Mouse (Mus musculus) ovary, adult 18-20 months (tissue): ENCODE results near the gene Trpc7.
A peak's percentile ranks its signal among the peaks of the same experiment; 100 is the strongest.

Experiments used
- DNase-seq: peaks from one replicate; pipeline ENCODE4 v3.0.0; 2022; ENCODE audit warnings: low spot score, mixed read lengths

Gene Trpc7

DNA sequence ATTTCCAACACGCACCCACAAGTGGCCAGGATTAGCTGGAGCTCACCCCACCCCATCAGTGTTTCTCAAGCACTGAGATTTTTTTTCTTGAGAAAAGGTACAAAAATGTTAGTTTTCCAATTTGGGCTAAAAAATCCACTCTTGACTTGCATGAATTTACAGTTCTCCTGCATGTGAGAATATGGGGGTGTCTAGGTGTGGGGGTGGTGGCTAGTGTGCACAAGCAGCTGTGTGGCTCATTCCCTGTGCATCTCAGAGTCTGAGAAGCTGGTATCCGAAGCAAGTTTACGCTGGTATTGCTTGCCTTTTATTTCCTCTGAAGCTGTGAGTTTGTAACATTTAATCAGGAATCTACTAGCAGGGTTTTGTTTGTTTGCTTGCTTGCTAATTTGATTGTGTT is 105.1 kb downstream of the Trpc7 start:
- DNase-seq, result no peak

DNA sequence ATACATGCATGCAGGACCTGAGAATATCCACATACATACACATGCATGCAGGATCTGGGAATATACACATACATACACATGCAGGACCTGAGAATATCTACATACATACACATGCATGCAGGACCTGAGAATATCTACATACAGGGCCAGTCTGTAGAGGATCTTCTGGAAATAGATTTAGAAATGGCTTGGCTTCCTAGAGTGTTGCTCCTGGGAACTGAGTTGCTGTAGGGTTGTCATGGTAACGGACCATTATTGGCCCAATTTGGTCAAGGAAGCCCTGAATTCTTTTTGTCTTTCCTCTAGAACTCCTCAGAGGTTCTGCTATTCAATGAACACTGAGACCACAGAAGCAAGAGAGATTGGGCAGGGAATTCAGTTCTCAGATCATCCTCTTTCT is 113.2 kb downstream of the Trpc7 start:
- no peak for DNase-seq

DNA sequence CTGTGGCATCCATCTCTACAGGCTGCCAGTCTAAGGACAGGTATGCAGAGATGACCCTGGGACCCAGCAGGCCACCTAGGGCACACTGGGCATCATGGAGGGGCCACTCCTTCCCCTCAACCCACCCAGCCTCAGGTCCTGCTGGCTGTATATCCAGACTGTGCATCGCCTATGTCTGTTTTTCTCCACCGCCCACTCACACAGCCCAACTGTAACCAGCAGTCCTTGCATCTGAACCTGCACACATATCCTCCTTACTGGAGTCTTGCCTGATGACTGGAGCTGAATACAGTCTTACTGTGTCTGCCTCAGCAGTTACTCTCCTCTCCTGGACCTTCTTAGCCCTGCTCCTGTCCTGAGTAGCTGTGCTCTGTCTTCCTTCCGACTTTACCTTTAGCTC is 114.1 kb downstream of the Trpc7 start:
- no peak for DNase-seq

DNA sequence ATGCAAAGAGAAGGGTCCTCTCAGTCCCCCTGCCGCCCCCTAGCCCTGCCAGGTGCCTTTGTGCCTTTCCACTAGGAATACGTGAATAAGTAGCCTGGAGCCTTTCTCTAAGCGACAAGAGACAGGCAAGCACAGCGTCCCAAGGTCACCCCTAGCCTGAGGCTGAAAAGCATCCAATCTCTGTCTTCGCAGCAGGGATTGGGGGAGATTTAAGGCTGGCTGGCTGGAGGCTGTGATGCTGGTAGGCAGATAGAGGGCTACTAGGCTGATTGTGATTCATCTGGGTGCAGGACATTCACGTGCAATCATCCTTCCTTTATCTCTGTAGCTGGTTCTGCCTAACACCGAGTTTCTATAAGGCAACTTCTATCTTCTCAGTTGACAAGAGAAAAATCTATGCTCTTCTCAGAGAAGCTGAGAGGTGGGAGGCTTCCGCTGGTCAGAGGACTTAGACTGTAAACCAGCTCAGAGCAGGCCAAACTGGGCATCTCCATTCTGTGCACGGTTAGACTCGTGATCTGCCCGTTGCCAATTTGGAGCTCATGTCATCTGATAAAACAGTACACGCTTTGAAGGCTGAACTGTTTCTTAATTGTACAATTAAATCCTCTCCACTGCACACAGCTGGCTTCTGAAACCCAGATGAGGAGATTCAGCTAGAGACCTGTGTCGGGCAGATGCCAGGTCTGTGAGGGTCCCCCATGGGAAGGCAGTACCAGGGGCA is 114.9 kb downstream of the Trpc7 start:
- no peak for DNase-seq

DNA sequence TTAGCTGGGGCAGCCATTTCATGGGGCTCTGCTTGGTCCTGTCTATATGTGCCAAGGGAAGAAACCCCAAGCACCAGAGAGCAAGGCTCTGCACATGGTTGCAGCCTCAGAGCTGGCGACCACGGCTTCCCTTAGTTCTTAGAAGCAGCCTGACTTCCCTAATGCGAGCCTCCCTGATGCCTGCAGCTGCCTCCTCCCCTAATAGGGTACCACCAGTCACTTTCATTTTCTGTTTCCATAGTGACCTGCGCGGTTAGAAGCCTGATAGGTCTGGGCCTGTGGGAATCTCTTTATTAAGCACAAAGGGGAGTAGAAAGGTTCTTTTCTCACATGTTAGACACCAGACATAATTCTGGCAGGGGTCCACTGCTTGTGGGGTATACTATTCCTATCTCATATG is 121.5 kb downstream of the Trpc7 start:
- no peak for DNase-seq

DNA sequence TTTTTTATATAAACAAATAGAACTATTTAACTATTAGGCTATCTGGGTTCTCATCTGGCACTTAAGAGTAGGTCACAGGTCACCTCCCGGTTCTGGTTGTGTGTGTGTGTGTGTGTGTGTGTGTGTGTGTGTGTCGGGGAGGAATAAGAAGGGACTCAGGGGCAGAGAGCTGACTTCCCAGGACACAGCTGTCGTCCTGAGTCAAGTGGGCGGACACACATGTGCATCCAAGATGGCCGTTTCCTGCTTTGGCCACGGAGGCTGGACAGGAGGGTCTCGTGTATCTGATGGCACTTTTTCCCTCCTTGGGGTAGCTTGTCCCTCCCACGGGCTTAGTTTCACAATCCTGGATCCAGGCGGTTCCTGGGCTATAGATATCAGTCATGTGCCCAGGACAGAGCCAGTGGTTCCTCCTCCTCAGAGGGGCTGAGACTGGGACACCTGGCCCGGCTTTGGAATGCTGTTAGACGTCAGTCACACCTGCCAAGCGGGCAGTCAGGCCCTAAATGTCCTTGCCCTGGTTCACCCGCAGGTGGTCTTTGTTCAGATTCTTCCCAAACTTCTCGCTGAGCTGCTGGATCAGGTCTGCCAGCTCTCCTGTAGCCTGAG is 122.4 kb downstream of the Trpc7 start:
- DNase-seq, result no peak

DNA sequence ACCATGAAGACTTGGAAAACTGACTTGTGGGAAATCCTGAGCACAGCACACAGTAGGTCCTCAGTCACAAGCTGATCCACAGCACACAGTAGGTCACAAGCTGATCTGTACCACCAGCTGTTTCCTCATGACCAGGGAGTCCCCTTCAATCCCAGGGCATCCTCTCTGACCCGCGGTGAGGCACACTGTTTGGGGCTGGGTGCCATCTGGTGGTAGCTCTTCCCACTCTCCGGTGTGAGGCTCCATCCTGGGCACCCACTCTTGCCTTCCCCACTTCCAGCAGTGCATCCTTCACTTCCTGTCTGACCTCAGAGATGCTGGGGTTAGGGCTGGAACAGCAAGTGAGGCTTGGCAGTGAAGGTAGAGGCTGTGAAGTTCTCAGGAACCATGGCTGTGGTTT is 123.2 kb downstream of the Trpc7 start:
- DNase-seq, result no peak

DNA sequence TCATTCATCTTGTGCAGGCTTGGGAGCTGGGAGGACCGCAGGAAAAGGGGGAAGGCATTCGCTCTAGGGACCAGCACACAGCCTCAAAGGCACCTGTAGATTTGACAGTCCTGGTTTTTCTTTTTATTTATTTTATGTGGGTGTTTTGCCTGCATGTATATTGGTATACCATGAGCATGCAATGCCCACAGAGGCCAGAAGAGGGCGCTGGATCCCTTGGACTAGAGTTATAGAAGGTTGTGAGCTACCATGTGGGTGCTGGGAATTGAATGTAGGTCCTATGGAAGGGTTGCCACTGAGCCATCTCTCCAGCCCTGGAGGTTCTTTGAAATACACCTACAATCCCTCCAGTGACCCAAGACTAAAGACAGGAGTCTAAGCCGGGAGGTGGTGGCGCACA is 125.0 kb downstream of the Trpc7 start:
- no peak for DNase-seq

DNA sequence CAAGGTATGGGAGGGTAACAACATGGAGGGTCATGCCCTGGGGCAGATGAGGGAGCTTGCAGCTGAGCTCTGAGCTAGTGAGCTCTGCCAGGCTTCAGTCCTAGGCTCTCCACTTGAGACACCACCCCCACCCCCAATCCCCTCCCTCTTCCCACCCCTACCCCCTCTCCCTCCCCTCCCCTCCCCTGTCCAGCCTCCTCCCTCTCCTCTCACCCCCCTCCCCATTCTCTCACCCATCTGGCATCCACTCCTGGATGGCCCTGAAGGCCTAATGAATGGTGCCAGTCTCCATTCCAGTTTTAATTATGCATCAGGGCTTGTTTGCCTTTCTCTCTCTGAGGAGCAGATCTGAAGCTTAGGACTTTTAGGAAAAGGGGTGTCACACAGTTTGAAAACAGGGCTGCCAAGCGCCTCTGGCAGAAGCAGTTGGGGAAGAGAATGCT is 125.6 kb downstream of the Trpc7 start:
- DNase-seq, result no peak

DNA sequence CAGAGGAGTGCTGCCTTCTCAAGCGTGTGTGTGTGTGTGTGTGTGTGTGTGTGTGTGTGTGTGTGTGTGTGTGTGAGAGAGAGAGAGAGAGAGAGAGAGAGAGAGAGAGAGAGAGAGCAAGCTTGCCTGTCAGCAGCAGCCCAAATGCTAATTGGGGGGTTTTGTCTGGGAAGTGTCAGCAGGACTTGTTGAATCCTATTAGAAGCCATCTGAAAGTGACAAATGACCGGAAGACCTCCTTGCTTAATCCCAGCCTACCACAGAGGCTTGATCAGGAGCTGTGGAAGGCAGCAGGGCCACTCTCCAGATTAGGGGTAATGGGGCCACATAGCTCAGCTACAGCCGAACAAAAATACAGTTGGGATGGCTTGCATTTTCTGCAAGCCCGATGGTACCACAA is 126.4 kb downstream of the Trpc7 start:
- DNase-seq, result no peak

DNA sequence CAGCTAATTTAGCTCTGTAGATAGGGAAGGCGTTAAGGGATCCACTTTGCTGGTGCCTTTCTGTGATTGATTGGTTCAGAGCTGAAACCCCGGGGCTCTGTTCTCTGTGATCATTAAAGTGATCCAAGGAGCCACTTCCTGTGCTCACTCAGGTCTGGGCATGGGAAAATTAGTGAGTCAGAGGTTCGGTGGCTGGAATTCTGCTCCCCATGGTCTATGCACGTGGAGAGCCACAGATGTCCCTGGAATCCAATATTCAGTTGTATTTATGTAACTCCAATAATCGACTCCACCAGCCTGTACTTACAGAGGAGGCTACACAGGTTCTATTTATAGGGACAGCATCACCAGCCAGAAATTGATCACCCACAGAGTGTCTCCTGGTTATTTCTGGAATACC is 129.6 kb downstream of the Trpc7 start:
- DNase-seq, result no peak

DNA sequence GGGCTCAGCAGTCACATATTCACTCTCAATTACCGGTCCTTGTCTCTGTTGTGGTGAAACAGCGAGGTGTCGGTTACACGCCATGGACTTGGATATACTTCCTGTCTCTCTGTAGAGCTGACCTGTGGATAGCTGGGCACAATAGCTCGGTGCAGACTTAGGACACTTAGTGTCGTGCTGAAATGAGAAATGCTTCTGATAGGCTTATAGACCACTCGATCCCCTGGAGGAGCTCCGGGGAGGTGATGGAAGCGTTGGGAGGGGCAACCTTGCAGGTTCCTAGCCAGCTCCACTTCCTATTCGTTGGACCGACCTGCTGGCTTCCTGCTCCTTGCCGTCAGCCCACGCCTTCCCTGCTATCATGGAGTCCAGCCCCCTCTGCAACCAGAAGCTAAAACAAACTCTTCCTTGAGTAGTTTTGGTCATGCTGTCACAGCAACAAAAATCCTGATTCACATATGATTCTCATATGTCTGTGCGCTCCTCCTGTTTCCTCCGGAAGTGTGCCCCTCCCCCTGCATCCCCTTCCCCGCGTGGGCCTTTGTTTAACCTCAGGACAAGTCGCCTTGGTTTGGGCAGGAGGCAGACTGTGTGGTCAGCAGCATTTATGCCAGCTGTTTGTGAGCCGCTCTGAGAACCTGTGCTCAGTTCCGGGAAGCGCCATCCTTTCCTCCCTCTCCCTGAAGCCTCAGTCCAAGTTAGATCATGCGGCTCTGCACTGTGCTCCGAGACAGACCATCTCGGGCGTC is 130.3 kb downstream of the Trpc7 start:
- DNase-seq, result no peak

DNA sequence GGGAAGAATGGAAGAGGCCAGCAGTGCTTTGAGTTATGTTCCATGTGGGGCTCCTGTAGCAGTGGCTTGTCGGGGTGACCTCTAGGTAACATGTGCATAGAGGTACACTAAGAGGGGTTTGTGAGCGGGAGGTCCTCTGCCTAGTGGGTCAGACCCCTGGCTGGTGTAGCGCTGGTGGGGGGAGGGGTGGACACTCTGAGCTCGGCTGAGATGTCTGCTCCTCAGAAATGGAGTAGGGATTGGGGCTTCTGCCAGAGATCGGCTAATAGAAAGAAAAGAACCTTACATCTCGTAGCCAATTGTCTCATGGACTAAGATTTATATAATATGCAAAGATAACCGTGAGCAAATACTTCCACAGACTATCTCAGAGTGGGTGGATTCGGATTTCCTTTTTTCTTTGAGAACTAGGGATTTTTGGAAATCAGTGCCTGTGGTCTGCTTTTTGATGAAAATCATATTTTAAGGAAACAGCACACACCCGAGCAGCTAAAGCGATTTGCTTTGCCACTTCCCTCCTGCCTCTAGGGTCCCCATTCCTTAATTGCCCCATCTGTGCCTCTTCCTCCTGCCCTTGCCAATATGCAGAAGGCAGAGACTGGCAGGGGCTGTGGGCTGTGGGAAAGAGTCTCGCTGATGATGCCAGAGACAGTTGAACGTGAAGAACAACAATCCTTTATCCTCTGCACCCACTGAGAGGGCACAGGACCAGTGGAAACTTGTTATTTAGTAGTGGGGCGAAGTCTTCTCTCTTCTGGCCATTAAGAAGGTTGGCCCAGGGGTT is 133.2 kb downstream of the Trpc7 start:
- DNase-seq, result no peak

DNA sequence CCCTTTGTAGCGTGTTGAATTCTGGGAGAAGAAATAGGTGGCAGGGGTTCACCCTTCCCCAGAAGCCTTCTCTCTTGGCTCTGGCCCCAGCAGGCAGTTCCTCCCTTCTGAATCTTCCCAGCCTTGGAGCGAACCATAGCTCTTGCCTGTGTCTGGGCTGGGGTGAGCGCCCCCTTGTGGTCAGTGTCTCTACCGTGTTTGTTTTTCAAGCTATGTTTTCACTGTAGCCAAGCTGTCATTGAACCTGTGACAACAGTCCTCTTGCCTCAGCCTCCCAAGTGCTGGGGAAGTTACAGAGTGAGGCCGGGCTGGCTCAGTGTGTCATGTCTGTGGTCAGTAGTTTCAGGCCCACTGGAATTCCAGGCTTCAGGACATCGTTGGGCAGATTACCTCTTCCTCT is 137.3 kb downstream of the Trpc7 start:
- DNase-seq, result peak; percentile 39

DNA sequence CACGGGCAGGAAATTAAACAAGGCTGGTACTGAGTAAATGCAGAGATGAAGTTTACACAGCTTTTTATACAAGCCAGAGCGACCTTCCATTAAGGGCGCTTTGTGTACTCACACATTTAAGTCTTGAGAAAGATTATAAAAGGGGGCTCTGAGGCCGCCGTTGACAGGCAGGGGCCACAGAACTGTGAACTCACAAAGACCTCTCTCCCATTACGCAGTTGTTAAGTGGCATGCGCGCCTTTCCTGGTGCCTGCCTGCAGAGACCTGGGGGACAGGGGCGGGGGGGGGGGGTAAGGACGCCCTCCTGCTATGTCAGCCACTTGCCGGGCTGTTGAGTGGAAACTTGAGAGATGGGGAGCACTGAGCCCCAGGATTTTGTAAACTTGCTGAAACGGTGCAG is 138.6 kb downstream of the Trpc7 start:
- DNase-seq, result no peak

DNA sequence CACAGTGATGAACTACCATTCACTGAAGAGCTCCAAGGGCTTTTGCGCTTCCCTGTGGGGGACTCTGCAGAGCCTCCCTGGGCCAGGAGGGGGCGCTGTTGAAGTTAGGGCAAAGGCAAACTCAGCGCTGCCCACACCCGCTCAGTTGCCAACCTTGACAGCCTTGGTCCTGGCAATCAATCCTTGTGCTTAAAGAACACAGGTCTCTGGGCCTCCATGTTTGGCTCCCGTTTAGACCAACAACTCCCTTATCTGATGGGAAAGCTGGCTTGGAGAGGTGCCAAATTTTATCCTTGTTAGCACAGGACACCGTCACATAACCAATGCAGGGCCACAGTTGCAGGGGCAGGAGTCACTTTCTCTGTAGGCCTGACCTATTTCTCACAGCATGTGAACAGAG is 139.9 kb downstream of the Trpc7 start:
- DNase-seq, result no peak

DNA sequence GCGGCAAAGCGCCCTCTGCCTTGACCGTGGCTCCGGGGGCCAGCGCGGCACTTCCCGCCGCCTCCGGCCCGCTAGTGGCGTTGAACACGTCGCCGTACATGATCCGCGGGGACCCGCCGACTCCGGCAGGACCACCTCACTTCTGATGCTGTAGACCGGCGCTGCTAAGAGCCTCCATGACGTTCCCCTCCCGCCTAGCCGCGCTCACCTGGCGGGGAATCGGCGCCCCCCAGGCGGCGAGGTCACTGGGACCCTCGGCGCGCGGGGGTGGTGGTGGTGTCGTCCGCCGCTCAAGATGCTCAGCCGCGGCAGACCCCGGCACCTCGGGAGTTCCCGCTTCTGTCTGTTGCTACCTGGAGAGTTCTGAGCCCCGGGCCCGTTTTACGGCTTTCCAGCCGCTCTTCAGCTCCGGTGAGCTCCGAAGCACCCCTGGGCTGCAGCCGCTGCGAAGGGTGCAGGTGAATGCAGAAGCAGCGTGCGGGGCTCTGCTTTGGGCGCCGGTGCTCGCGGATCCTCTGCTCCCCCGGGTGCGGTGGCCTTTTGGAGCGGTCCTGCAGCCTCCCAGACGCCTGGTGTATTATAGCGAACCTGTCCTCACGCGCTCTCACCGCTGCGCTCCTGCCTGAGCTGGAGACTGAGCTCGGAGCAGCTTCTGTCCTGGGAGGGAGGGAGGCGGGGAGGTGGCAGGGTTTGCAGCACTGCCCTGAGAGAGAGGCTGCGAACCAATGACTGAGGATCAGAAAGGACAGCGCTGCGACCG is 142.4 kb downstream of the Trpc7 start, which contains the start of gene Gm45623:
Gm45623 (minus strand) TSS at position 636 of the 760 bp plus-strand sequence.
- no peak for DNase-seq

DNA sequence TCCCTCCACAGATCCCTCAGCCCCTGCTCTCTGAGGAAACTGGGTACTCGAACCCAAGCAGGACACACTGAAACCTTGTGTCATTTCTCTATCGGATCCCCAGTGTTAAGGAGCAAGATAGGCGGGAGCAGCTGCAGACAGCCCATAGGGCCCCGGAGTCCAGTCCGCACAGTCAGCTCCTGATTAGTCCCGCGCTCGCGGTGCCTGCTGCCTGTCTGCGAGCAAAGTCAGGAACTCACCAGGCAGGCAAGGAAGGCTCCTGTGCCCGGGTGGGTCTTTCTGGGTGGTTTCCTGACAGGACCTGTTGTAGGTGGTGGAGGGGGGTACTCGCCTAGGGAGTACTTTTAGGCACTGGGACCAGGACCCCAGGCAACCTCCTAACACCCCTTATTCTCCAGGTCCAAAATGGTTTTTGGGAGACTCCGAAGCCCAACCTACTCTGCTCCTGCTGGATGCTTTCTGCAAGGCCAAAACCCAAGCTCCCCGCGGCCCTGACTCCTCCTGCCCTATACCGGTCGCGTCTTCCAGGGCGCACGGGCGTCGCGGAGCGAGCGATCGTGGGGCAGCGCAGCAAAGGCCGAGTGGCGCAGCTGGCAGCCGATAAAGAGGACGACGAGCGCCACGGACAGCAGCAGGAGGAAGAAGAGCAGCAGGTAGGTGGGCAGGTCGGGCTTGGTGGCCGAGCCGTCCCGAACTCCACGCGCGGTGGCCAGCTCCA is 143.2 kb downstream of the Trpc7 start:
- no peak for DNase-seq

DNA sequence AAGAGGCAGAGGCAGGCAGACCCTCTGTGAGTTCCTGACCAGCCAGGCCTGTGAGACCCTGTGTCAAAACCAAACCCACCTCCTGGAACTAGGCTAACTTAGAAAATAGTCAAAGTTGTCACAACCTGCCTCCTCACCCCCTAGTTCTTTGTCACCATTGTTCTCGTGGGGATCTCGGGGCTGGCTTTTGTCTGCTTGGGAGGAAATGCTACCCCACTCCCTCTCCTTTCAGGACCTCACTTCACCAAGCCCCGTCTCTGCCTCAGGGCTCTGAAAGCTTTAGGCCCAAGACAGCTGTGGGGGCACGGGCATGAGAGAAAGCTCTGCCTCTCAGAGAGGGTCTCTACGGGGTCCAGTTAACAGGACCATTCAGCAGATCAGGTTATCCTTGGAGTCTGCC is 144.0 kb downstream of the Trpc7 start:
- DNase-seq, result no peak

DNA sequence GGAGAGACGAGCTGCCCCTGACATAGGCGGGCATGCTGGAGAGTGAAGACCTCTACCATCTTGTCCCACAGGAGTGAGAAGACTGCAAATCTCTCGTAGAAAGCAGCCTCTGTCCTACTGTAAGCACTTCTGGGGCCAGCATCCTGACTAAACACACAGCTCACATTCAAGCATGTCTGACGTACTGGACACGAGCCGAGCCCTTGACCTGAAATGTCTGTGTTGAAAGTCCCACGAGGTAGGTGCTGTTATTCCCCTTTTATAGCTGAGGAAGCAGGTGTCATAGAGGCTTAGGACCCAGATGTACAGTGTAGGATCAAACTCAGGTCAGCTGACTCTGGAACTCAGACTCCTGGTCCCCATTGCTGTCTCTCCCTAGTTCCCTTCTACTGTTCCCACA is 146.4 kb downstream of the Trpc7 start:
- no peak for DNase-seq

DNA sequence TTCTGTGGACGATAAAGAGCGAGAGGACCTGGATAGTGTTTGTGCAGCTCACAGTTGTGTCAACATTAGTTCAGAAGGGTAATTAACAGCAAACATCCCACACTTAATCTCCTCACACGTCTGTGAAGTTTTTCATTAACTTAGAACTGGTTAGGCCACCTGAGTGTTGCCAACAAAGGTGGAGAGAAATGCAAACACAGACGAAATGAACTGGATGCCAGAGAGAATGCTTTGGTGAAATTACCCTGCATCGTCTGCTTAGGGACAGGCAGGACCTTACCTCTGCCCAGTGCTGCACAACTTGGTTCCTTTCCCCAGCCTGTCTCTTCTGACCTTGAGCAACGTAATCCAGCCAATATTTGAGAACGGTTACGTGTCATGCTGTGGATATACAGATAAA is 148.2 kb downstream of the Trpc7 start:
- DNase-seq, result no peak
